Mouse (Mus musculus) layer of hippocampus, adult 11-12 months (tissue): ENCODE results near the gene Btbd35f18.
"Not testable (repeated sequence)": the region's sequence is repeated elsewhere in the genome, so short reads cannot be mapped to it uniquely, and the experiment has no call there.

Source experiments
- DNase-seq: peaks from one replicate; pipeline ENCODE4 v3.0.0; 2022; ENCODE audit warnings: low spot score

The Btbd35f18 gene

GRCm38 (mm10) chrX:3699933-3700332 lies at the start of gene Btbd35f18:
Gene Btbd35f18 (plus strand): TSS chrX:3700233.
- not testable (repeated sequence) for DNase-seq
